Mouse (Mus musculus) adipocyte (in vitro differentiated cells): ENCODE measurements at regions not wholly inside any gene's neighbourhood (a gene's known extent, or its start where the extent isn't known, plus 50 kb on each side); places are given as distances from the start of the nearest gene placed in this dataset.

ENCODE experiments used
- DNase-seq: peaks from one replicate; pipeline ENCODE4 v3.0.0-alpha.2; 2016; ENCODE audit warnings: low spot score

GRCm38 (mm10) chr5:41476001-41476400 lies 232.0 kb downstream of the Rab28 start:
- peak; percentile 14 for DNase-seq

GRCm38 (mm10) chr5:41445512-41446005 lies 262.4 kb downstream of the Rab28 start:
- DNase-seq: no peak

- no peak for DNase-seq
Observed at GRCm38 (mm10) chr5:41441081-41441480, 266.9 kb downstream of the Rab28 start.

GRCm38 (mm10) chr5:41419121-41419874 lies 288.7 kb downstream of the Rab28 start:
- DNase-seq: peak; percentile 74

- DNase-seq: no peak
Observed at GRCm38 (mm10) chr5:41409070-41409668, 298.8 kb downstream of the Rab28 start.

GRCm38 (mm10) chr5:41392802-41393234 lies 315.1 kb downstream of the Rab28 start:
- DNase-seq: no peak

GRCm38 (mm10) chr5:41392137-41392554 lies 315.8 kb downstream of the Rab28 start:
- no peak for DNase-seq

GRCm38 (mm10) chr5:41373409-41373808 lies 334.5 kb downstream of the Rab28 start:
- no peak for DNase-seq

GRCm38 (mm10) chr5:41371461-41371860 lies 336.5 kb downstream of the Rab28 start:
- no peak for DNase-seq

GRCm38 (mm10) chr5:41370356-41370755 lies 337.6 kb downstream of the Rab28 start:
- no peak for DNase-seq

- no peak for DNase-seq
Observed at GRCm38 (mm10) chr5:41369907-41370306, 338.1 kb downstream of the Rab28 start.

- no peak for DNase-seq
Observed at GRCm38 (mm10) chr5:41365883-41366282, 342.1 kb downstream of the Rab28 start.

- DNase-seq: no peak
Observed at GRCm38 (mm10) chr5:41348410-41348821, 359.5 kb downstream of the Rab28 start.

- peak; percentile 9 for DNase-seq
Observed at GRCm38 (mm10) chr5:41347416-41347815, 360.5 kb downstream of the Rab28 start.

- peak; percentile 14 for DNase-seq
Observed at GRCm38 (mm10) chr5:41340581-41340980, 367.4 kb downstream of the Rab28 start.

GRCm38 (mm10) chr5:41296440-41296839 lies 411.5 kb downstream of the Rab28 start:
- DNase-seq: no peak

- no peak for DNase-seq
Observed at GRCm38 (mm10) chr5:41266731-41267130, 441.2 kb downstream of the Rab28 start.

- DNase-seq: no peak
Observed at GRCm38 (mm10) chr5:41266317-41266716, 441.6 kb downstream of the Rab28 start.

GRCm38 (mm10) chr5:41261654-41262237 lies 446.2 kb downstream of the Rab28 start:
- DNase-seq: no peak
